Comparison of ENCODE assay signal across 23 mouse cellular contexts in genomic region chr2:29692192-29692591, GRCm38 (mm10). TPM values are rescaled to one million over a fixed set of nuclear protein-coding genes. Genes with fewer than 3 reads are reported as not detected.
A peak's percentile ranks its signal among the peaks of the same experiment; 100 is the strongest.
DNase-seq lines count a peak whose midpoint lies in the region; TF ChIP-seq lines count a peak whose summit lies in the region.
"Had no signal": no experiment of that assay in that cellular context is flagged by ENCODE, and none has a peak within 500 bp of the region (broad histone marks: within the 10 kb centered on the region; RNA-seq: fewer than 3 reads in every experiment).

No protein-coding gene starts in this region.

- H3K9ac ChIP-seq in CH12.LX (ENCODE audit: insufficient read depth, low read depth) (no peak overlapping the region), ES-Bruce4 (ENCODE audit: low read depth, poor library complexity, severe bottlenecking) (peak overlapping the region; percentile 11; the same call in 1 of the 2 replicates)
- H3K9ac ChIP-seq: embryonic facial prominence, embryonic 13.5 days; embryonic facial prominence, embryonic 15.5 days; forebrain, embryonic 13.5 days; forebrain, embryonic 15.5 days; forebrain, postnatal 0 days had no signal

- TF ChIP-seq EP300 in CH12.LX (IDR thresholded peaks at IDR 0.05; ENCODE audit: low read length) (no peak), ES-Bruce4 (IDR thresholded peaks at IDR 0.05; ENCODE audit: insufficient read depth, low read depth, low read length) (no peak)

- H3K4me3 ChIP-seq in CH12.LX (replicated peaks in 1 of 3; ENCODE audit: low read depth in 2 of 3, low read length in 2 of 3, poor library complexity in 1 of 3) (no peak overlapping the region), ES-Bruce4 (ENCODE audit: low read depth, low read length) (no peak overlapping the region)
- H3K4me3 ChIP-seq in embryonic fibroblast, embryonic 13.5 days (ENCODE audit: insufficient read depth, low read length) = no peak overlapping the region
- H3K4me3 ChIP-seq: embryonic facial prominence, embryonic 13.5 days; embryonic facial prominence, embryonic 15.5 days; forebrain, embryonic 13.5 days; forebrain, embryonic 15.5 days had no signal

- no peaks in the 10 kb centered on the region for H3K27me3 ChIP-seq in CH12.LX (replicated peaks)
- no peaks in the 10 kb centered on the region for H3K27me3 ChIP-seq in ES-Bruce4 (ENCODE audit: control insufficient read depth, insufficient read depth, low read length, poor library complexity, severe bottlenecking)
- H3K27me3 ChIP-seq: embryonic facial prominence, embryonic 13.5 days; embryonic facial prominence, embryonic 15.5 days; forebrain, embryonic 13.5 days; forebrain, embryonic 15.5 days had no signal

- H3K9me3 ChIP-seq in CH12.LX (replicated peaks; ENCODE audit: low read length) (peaks cover 3% of the 10 kb centered on the region), ES-Bruce4 (replicated peaks; ENCODE audit: control insufficient read depth, insufficient read depth, low read length, poor library complexity, severe bottlenecking) (no peaks in the 10 kb centered on the region)
- H3K9me3 ChIP-seq: embryonic facial prominence, embryonic 13.5 days; embryonic facial prominence, embryonic 15.5 days; forebrain, embryonic 13.5 days; forebrain, embryonic 15.5 days had no signal

- no peak for DNase-seq in CH12.LX (ENCODE audit: extremely low read depth)
- DNase-seq in left cerebral cortex, postnatal 36 days (ENCODE audit: low spot score in 2 of 2) = no peak
- no peak for DNase-seq in B cell, adult 2 months
- DNase-seq in urinary bladder, postnatal 36 days (ENCODE audit: low spot score in 2 of 2) = no peak
- no peak for DNase-seq in embryo, embryonic 10.5 days (ENCODE audit: low spot score)
- DNase-seq: adrenal gland, adult 2 months; adrenal gland, postnatal 10 days; adrenal gland, postnatal 25 days; cerebellum, adult 11 months; cerebellum, adult 18-20 months; cerebellum, adult 9-10 months; cerebellum, postnatal 10 days; cerebellum, postnatal 25 days; embryo, embryonic 11 days; forebrain, postnatal 0 days had no signal

- intact Hi-C loops in left cerebral cortex, postnatal 36 days (cut with DNase I) = no loop called here

- H3K27ac ChIP-seq in CH12.LX (ENCODE audit: insufficient read depth, low read depth) (peak overlapping the region; percentile 41; the same call in 1 of the 2 replicates), ES-Bruce4 (ENCODE audit: insufficient read depth, low read length) (peak overlapping the region; percentile 92)
- peak overlapping the region; percentile 58 for H3K27ac ChIP-seq in embryonic fibroblast, embryonic 13.5 days (ENCODE audit: insufficient read depth, low read length)
- H3K27ac ChIP-seq: embryonic facial prominence, embryonic 13.5 days; forebrain, embryonic 13.5 days; forebrain, embryonic 15.5 days had no signal

- TF ChIP-seq RAD21 in CH12.LX (IDR thresholded peaks at IDR 0.05; ENCODE audit: low read depth, low read length) = no peak

- dilution Hi-C loops in CH12.LX (cut with MboI; ENCODE audit: extremely low pct_ligation_motif_present, extremely low pct_unique_long_range_greater_than_20kb, low sequenced_read_pairs) = no loop called here

- no peak for TF ChIP-seq POLR2A in CH12.LX (IDR thresholded peaks at IDR 0.05; ENCODE audit: low read depth, low read length)
- no peak for TF ChIP-seq POLR2A in ES-Bruce4 (IDR thresholded peaks at IDR 0.05; ENCODE audit: insufficient read depth, low read length)
- TF ChIP-seq POLR2A in embryonic fibroblast, embryonic 13.5 days (IDR thresholded peaks at IDR 0.05; ENCODE audit: low read depth, low read length) = no peak

- H3K79me2 ChIP-seq in CH12.LX (replicated peaks; ENCODE audit: control insufficient read depth, extremely low read depth, insufficient read depth, poor library complexity, severe bottlenecking) = peaks cover 38% of the 10 kb centered on the region

- TF ChIP-seq CTCF in CH12.LX (conservative IDR thresholded peaks at IDR 0.05 in 1 of 2, IDR thresholded peaks at IDR 0.05 in 1 of 2; ENCODE audit: low read depth in 2 of 2, low read length in 2 of 2) (no peak), ES-Bruce4 (IDR thresholded peaks at IDR 0.05; ENCODE audit: low read depth, low read length) (no peak)
- no peak for TF ChIP-seq CTCF in embryonic fibroblast, embryonic 13.5 days (IDR thresholded peaks at IDR 0.05; ENCODE audit: borderline replicate concordance, insufficient read depth, low read length)

- peaks cover 68 to 90% of the 10 kb centered on the region in 2 experiments for H3K36me3 ChIP-seq in CH12.LX (replicated peaks in 1 of 2; ENCODE audit: control insufficient read depth in 1 of 2, insufficient read depth in 1 of 2, low read length in 1 of 2)
- peaks cover 11% of the 10 kb centered on the region for H3K36me3 ChIP-seq in ES-Bruce4 (ENCODE audit: control insufficient read depth, insufficient read depth, low read length, poor library complexity, severe bottlenecking)

- in situ Hi-C loops in CH12.LX (cut with MboI; ENCODE audit: low pct_ligation_motif_present, low pct_unique_long_range_greater_than_20kb, low sequenced_read_pairs) = no loop called here

- no peak overlapping the region for H3K4me2 ChIP-seq in CH12.LX (ENCODE audit: insufficient read depth, low read depth, poor library complexity, severe bottlenecking)
- H3K4me2 ChIP-seq: embryonic facial prominence, embryonic 13.5 days; embryonic facial prominence, embryonic 15.5 days; forebrain, embryonic 13.5 days; forebrain, embryonic 15.5 days had no signal

- H3K4me1 ChIP-seq in CH12.LX (ENCODE audit: control insufficient read depth in 1 of 2, insufficient read depth in 2 of 2) = peaks cover 27 to 98% of the 10 kb centered on the region in 2 experiments
- peaks cover 10% of the 10 kb centered on the region for H3K4me1 ChIP-seq in ES-Bruce4 (ENCODE audit: control insufficient read depth, insufficient read depth, low read length)
- H3K4me1 ChIP-seq in embryonic fibroblast, embryonic 13.5 days (ENCODE audit: control insufficient read depth, insufficient read depth, low read length) = peaks cover 9% of the 10 kb centered on the region
- H3K4me1 ChIP-seq: embryonic facial prominence, embryonic 13.5 days; embryonic facial prominence, embryonic 15.5 days; forebrain, embryonic 13.5 days; forebrain, embryonic 15.5 days had no signal

TF ChIP-seq in CH12.LX, 34 proteins besides CTCF, POLR2A, EP300 and RAD21:
- TF ChIP-seq BHLHE40 (IDR thresholded peaks at IDR 0.05; ENCODE audit: low read depth, low read length) = peak; percentile 61
- peak; percentile 74; the same call in 1 of the 2 replicates for TF ChIP-seq MEF2A (IDR thresholded peaks at IDR 0.05; ENCODE audit: borderline replicate concordance, low read depth, low read length)
- 0 out of 2 replicates have a peak, but pooled peaks have one; percentile 26 for TF ChIP-seq IRF4 (IDR thresholded peaks at IDR 0.05; ENCODE audit: low read depth, low read length)
- TF ChIP-seq USF2 (conservative IDR thresholded peaks at IDR 0.05; ENCODE audit: low read depth, low read length) = no peak
- TF ChIP-seq MAX (IDR thresholded peaks at IDR 0.05; ENCODE audit: low read length) = no peak
- no peak for TF ChIP-seq MYC (IDR thresholded peaks at IDR 0.05; ENCODE audit: low read depth, low read length)
- TF ChIP-seq CHD1 (IDR thresholded peaks at IDR 0.05; ENCODE audit: low read depth, low read length) = no peak
- TF ChIP-seq ETS1 (conservative IDR thresholded peaks at IDR 0.05; ENCODE audit: low read depth, low read length) = peak; percentile 68
- no peak for TF ChIP-seq ELF1 (IDR thresholded peaks at IDR 0.05; ENCODE audit: low read depth, low read length)
- TF ChIP-seq SMC3 (IDR thresholded peaks at IDR 0.05; ENCODE audit: low read depth, low read length) = no peak
- peak; percentile 43; the same call in 1 of the 2 replicates for TF ChIP-seq TCF12 (IDR thresholded peaks at IDR 0.05; ENCODE audit: low read depth, low read length)
- no peak for TF ChIP-seq JUND (conservative IDR thresholded peaks at IDR 0.05; ENCODE audit: low read depth, low read length)
- TF ChIP-seq ZNF384 (IDR thresholded peaks at IDR 0.05; ENCODE audit: low read depth, low read length) = peak; percentile 97

RNA-seq across cellular contexts. Expression of gene Gm13420, which starts 59.3 kb away (rescaled TPM):
- total RNA-seq in CH12.LX (2012; rRNA removed) (not detected in 2 replicates), CH12.LX (2014; rRNA removed) (not detected in 2 replicates)
- polyA plus RNA-seq in CH12.LX (2012; ENCODE audit: insufficient read length, low read depth) (not detected in 2 replicates), ES-Bruce4 (2011; ENCODE audit: insufficient read depth, insufficient read length, low read depth, missing spikeins) (0.75 TPM in 1 of 2 replicates, not detected in the other)
- polyA plus RNA-seq in embryonic fibroblast, embryonic 13.5 days (2011; ENCODE audit: insufficient read length, low read depth, missing spikeins) = not detected in 2 replicates
- total RNA-seq in left cerebral cortex, postnatal 36 days (2021) = 1 to 10 TPM; 1.9 to 2.3 TPM
- total RNA-seq: adrenal gland, adult 2 months; adrenal gland, postnatal 25 days; MEL had no signal
- polyA plus RNA-seq: adrenal gland, adult 2 months; embryonic facial prominence, embryonic 13.5 days; embryonic facial prominence, embryonic 15.5 days; forebrain, embryonic 11.5 days; forebrain, embryonic 13.5 days; forebrain, embryonic 15.5 days had no signal

Comparison
In these comparisons a context has a peak if more than half of its experiments do, and no peak if none do; other contexts are left out.
1. H3K27ac ChIP-seq: peak in every context shown above with its lines; median percentile 92 in ES-Bruce4; 58 in embryonic fibroblast, embryonic 13.5 days; 41 in CH12.LX.